Mouse (Mus musculus) forebrain, embryonic 10.5 days (tissue): Measurements from ENCODE around the gene Dctn2. TPM values are rescaled to one million over a fixed set of nuclear protein-coding genes. Genes with fewer than 3 reads are reported as not detected.
A peak's percentile ranks its signal among the peaks of the same experiment; 100 is the strongest.

Source experiments
- DNase-seq: peaks from one replicate; pipeline ENCODE4 v3.0.0-alpha.2; 2017; ENCODE audit warnings: low spot score; ENCODE audit errors: extremely low spot score
- H3K27ac ChIP-seq: fragments of 300-500 bp; sonication (generic); 2 replicates; pipeline ENCODE4 v1.5.1; 2016; ENCODE audit warnings: mild to moderate bottlenecking
- H3K27me3 ChIP-seq: fragments of 300-500 bp; sonication (generic); 2 replicates; pipeline ENCODE4 v1.6.1; 2016; ENCODE audit warnings: mild to moderate bottlenecking; ENCODE audit not compliant: poor library complexity, severe bottlenecking
- H3K36me3 ChIP-seq: fragments of 300-500 bp; sonication (generic); replicated peaks from 2 replicates; pipeline ENCODE4 v1.6.1; 2016; ENCODE audit warnings: mild to moderate bottlenecking, moderate library complexity
- H3K4me1 ChIP-seq: fragments of 300-500 bp; sonication (generic); 2 replicates; pipeline ENCODE4 v1.6.1; 2016
- H3K4me3 ChIP-seq: fragments of 300-500 bp; sonication (generic); 2 replicates; pipeline ENCODE4 v1.5.1; 2016; ENCODE audit warnings: mild to moderate bottlenecking, moderate library complexity
- H3K9me3 ChIP-seq: fragments of 300-500 bp; sonication (generic); 2 replicates; pipeline ENCODE4 v1.6.1; 2016; ENCODE audit warnings: mild to moderate bottlenecking, moderate library complexity
- WGBS: fragments of 180-500 bp; shearing (Covaris S2); methylation state at CpG from one replicate; pipeline ENCODE4 v1.1.7; 2016; 5-methylcytosine and 5-hydroxymethylcytosine counted together
- polyA plus RNA-seq: library from polyadenylated mRNA; unstranded; fragments of >200 nt; fragmentation: Nextera tagmentation; extraction: Ambion mirVana; gene quantifications from 2 replicates; pipeline ENCODE4 v1.2.1, GENCODE M21; 2016

Dctn2 gene
- polyA plus RNA-seq, 1 experiment from 2014 or later, result 206 TPM

DNA sequence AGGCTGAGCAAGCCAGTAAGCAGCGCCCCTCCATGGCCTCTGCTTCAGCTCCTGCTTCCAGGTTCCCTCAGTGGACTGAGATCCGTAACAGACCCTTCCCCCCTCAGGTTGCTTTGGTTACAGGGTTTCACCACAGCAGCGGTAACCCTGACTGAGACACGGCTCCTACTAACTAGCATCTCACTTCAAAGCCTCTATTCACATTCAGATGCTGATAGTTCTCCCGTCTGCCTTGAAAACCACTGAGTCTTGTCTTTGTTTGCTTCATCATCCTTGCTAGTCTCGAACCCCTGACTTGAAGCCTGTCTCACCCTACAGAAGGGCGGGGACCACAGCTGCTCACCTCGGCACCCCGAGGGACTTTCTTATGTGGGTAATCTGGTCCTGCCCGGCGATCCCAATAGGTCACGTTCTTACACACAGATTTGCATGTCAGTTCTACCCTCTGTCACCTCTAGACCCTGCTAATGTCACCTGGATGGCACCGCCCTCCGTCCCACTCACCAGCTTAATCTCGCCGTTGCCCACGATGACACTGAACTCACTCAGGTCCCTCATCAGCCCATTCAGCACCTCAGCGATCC, 27.8 kb upstream of the Dctn2 start:
- H3K27me3 ChIP-seq, result peaks cover 6% of the 10 kb centered on the region; the same call in 1 of the 2 replicates
- no peak overlapping the region for H3K27ac ChIP-seq
- peaks cover 11% of the 10 kb centered on the region for H3K4me1 ChIP-seq
- no peaks in the 10 kb centered on the region for H3K9me3 ChIP-seq
- WGBS, result 77% methylated on average over 18 of the region's 18 CpGs
- no peak overlapping the region for H3K4me3 ChIP-seq
- peaks cover 33% of the 10 kb centered on the region for H3K36me3 ChIP-seq
- DNase-seq, result no peak

GRCm38 (mm10) chr10:127250810-127251209, 15.4 kb upstream of the Dctn2 start:
- no peak overlapping the region for H3K4me3 ChIP-seq
- no peaks in the 10 kb centered on the region for H3K9me3 ChIP-seq
- peaks cover under 1% of the 10 kb centered on the region; the same call in 1 of the 2 replicates for H3K4me1 ChIP-seq
- H3K36me3 ChIP-seq, result no peaks in the 10 kb centered on the region
- no peak for DNase-seq
- no peaks in the 10 kb centered on the region for H3K27me3 ChIP-seq
- 86% methylated on average over 5 of the region's 5 CpGs for WGBS
- H3K27ac ChIP-seq, result no peak overlapping the region

- Histone ChIP-seq H3K27ac (0 out of 2 replicates have a peak overlapping the region, but pooled peaks have one; percentile 40), H3K27me3 (peaks cover 3% of the 10 kb centered on the region; the same call in 1 of the 2 replicates), H3K9me3 (no peaks in the 10 kb centered on the region), H3K36me3 (no peaks in the 10 kb centered on the region), H3K4me3 (peak overlapping the region; percentile 42), H3K4me1 (peaks cover 11% of the 10 kb centered on the region)
- WGBS, result 24% methylated on average over 14 of the region's 14 CpGs
- peak; percentile 72 for DNase-seq
Observed at GRCm38 (mm10) chr10:127255625-127256345, 10.4 kb upstream of the Dctn2 start.

DNA sequence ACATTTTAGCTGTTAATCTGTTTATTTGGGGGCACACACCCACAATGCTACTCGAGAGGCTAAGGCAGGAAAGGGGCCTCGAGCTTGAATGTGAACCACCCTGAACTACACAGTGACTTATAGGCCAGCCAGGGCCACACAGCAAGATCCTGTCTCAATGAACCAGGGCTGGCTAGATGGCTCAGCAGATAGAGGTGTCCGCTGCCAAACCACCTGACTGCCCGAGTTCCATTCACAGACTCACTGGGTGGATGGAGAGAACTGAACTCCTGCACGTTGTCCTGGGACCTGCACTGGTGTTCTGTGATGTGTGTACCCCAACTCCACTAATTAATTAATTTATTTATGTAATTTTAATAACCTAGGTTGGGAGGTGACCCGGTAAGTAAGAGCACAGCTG, 8.4 kb upstream of the Dctn2 start:
- Histone ChIP-seq H3K27me3 (peaks cover 23% of the 10 kb centered on the region), H3K36me3 (no peaks in the 10 kb centered on the region), H3K9me3 (no peaks in the 10 kb centered on the region), H3K4me3 (no peak overlapping the region), H3K27ac (no peak overlapping the region), H3K4me1 (peaks cover 20% of the 10 kb centered on the region)
- 88% methylated on average over 6 of the region's 6 CpGs for WGBS
- no peak for DNase-seq

GRCm38 (mm10) chr10:127258489-127258888, 7.7 kb upstream of the Dctn2 start:
- H3K9me3 ChIP-seq, result no peaks in the 10 kb centered on the region
- no peak overlapping the region for H3K27ac ChIP-seq
- H3K27me3 ChIP-seq, result peaks cover 30% of the 10 kb centered on the region
- WGBS, result 88% methylated on average over 8 of the region's 8 CpGs
- no peak overlapping the region for H3K4me3 ChIP-seq
- H3K36me3 ChIP-seq, result no peaks in the 10 kb centered on the region
- peaks cover 26% of the 10 kb centered on the region for H3K4me1 ChIP-seq
- DNase-seq, result no peak

DNA sequence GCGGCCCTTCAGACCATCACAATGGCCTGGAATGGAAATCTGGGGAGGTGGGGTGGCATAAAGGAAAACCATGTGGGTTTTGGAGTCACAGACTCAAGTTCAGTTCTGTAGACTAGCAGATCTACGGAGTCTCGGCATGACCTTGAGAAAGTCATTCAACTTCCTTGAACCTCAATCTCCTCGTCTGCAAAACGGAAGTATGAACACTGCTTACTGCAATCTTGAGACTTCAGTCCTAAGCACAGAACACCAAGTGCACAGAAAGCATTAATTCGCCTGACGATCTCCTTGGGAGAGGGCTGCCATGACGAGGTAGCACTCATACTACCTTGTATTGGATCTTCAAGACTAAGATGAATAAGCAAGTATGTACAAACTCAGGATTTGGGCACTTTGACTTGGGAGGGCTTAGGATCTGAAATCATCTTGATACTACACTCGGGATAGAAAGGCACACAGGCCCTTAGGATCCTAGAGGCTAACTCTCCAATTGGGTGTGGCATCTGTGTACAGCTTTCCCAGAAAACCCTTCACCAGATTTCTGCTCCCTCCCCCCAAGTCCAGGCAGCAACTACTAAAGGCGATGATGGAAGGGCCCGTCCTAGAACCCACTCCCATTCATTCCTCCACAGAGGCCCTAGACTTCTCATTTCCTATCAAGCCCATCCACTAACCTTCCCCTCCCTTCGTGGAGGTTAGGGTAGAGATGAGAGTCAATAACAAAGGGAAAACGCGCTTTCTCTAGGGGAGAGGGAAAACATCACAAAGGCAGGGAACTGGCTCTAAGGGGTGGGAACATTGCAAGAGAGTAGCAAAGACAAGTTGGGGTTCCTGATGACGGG, 4.2 kb upstream of the Dctn2 start:
- peak overlapping the region; percentile 61 for H3K4me3 ChIP-seq
- peaks cover 30% of the 10 kb centered on the region for H3K4me1 ChIP-seq
- H3K9me3 ChIP-seq, result no peaks in the 10 kb centered on the region
- peak overlapping the region; percentile 79 for H3K27ac ChIP-seq
- peaks cover 47% of the 10 kb centered on the region for H3K27me3 ChIP-seq
- DNase-seq, result no peak
- WGBS, result 61% methylated on average over 15 of the region's 15 CpGs
- H3K36me3 ChIP-seq, result no peaks in the 10 kb centered on the region

DNA sequence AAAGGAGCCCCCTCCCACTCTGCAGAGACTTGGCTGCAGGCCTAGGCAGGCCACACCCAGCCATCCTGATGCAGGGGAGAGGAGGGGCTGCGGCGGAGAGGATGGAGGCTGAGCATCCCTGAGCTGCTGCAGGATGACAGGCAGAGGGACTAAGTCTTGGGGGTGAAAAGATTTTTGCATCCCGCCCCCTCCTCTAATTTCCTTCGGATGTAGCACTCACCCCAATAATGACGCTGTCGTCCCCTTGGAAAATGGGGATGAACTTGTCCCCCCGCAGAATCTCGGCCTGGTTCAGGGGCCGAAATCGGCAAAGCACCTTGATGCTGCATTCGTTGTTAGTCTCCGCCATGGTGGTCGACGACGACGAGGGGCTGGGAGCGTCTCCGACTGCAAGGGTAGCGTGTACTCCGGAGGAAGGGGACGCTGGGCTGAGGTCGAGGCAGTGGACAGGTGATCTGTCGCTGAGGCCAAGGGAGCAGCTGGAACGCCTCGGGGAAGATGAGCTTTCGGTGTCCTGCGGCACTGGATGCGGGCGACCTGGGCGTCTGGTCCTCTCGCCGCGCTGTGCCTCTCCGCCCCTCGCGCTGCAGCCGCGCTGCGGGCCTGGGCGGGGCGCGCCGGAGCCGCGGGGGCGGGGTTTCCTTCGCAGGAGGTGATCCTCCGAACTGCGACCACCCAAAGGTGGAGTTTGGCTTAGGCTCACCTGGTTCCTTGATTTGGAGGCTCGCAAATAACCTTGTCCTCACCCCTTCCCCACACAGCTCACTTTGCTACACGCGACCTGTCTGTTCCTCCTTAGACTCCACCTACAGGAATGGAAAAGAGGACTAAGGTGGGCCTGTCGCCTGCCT, 3.4 kb upstream of the Dctn2 start, which contains the start of gene Kif5a:
Kif5a (minus strand) TSS at position 801 of the 851 bp plus-strand sequence.
- WGBS, result 1% methylated on average over 53 of the region's 53 CpGs
- H3K27ac ChIP-seq, result peak within 1 kb of the TSS; percentile 79

GRCm38 (mm10) chr10:127263631-127264030, 2.5 kb upstream of the Dctn2 start:
- H3K27ac ChIP-seq, result no peak overlapping the region
- no peaks in the 10 kb centered on the region for H3K9me3 ChIP-seq
- peaks cover 9% of the 10 kb centered on the region for H3K36me3 ChIP-seq
- H3K27me3 ChIP-seq, result peaks cover 47% of the 10 kb centered on the region
- H3K4me1 ChIP-seq, result peaks cover 41% of the 10 kb centered on the region
- WGBS, result 49% methylated on average over 3 of the region's 3 CpGs
- no peak overlapping the region; the same call in 1 of the 2 replicates for H3K4me3 ChIP-seq
- no peak for DNase-seq

More for the DNA sequence above, 3.4 kb upstream of the Dctn2 start, which contains the start of gene Kif5a:
- H3K36me3 ChIP-seq, result no peaks in the 10 kb centered on the region
- peaks cover 37% of the 10 kb centered on the region for H3K4me1 ChIP-seq
- H3K9me3 ChIP-seq, result no peaks in the 10 kb centered on the region
- peaks cover 47% of the 10 kb centered on the region for H3K27me3 ChIP-seq
- H3K4me3 ChIP-seq, result peak within 1 kb of the TSS; percentile 61
- DNase-seq, result peak; percentile 51

DNA sequence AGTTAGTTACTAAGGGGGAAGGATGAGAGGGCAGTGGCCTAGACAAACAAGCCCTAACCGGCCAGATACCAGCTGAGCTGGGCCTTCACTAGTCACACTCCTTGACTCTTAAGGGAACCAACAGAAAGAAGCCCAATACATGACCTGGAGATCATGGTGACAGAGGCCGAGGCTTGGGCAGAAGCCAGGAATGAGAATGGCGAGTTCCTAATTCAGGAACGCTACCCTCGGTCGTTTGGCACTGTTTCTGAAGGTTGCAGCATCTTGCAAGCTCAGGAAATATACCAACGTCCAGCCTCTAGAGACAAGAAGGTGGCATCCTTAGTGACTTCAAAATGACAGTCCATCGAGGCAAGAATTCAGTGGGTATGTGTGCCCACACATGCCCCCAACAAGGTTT, 1.8 kb upstream of the Dctn2 start:
- Histone ChIP-seq H3K4me3 (no peak overlapping the region), H3K27me3 (peaks cover 47% of the 10 kb centered on the region), H3K36me3 (peaks cover 16% of the 10 kb centered on the region), H3K4me1 (peaks cover 39% of the 10 kb centered on the region), H3K27ac (no peak overlapping the region), H3K9me3 (no peaks in the 10 kb centered on the region)
- no peak for DNase-seq
- 79% methylated on average over 8 of the region's 8 CpGs for WGBS

GRCm38 (mm10) chr10:127264971-127265370, 1.2 kb upstream of the Dctn2 start:
- WGBS, result 68% methylated on average over 4 of the region's 4 CpGs
- peaks cover 20% of the 10 kb centered on the region for H3K36me3 ChIP-seq
- peaks cover 47% of the 10 kb centered on the region for H3K27me3 ChIP-seq
- H3K4me3 ChIP-seq, result no peak overlapping the region
- no peaks in the 10 kb centered on the region for H3K9me3 ChIP-seq
- no peak for DNase-seq
- H3K27ac ChIP-seq, result no peak overlapping the region
- peaks cover 41% of the 10 kb centered on the region for H3K4me1 ChIP-seq

- H3K36me3 ChIP-seq, result peaks cover 28% of the 10 kb centered on the region
- no peaks in the 10 kb centered on the region for H3K9me3 ChIP-seq
- WGBS, result 25% methylated on average over 4 of the region's 4 CpGs
- peak overlapping the region; percentile 99 for H3K4me3 ChIP-seq
- peaks cover 45% of the 10 kb centered on the region for H3K27me3 ChIP-seq
- peaks cover 43% of the 10 kb centered on the region for H3K4me1 ChIP-seq
- peak overlapping the region; percentile 98 for H3K27ac ChIP-seq
- no peak for DNase-seq
Observed at GRCm38 (mm10) chr10:127265727-127266111, 449 bp upstream of the Dctn2 start.

DNA sequence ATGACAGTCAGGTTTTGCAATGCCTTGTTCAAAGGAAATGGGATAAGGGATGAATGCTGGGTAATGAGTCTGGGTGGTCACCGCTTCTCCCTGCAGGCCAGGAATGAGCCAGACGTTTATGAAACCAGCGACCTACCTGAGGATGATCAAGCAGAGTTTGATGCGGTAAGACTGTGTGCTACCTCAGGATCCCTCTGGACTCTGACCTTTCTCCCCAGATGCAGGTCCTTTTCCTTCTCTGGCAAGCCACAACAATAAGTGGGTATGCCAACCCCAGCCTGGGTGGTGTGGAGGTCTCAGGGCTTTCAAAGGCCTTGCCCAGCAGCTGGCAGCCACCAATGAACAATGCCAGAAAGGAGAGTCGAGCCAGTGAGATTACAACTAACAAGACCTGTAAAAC, 1.1 kb downstream of the Dctn2 start:
- H3K4me1 ChIP-seq, result peaks cover 38% of the 10 kb centered on the region
- WGBS, result 81% methylated on average over 5 of the region's 5 CpGs
- H3K27me3 ChIP-seq, result peaks cover 29% of the 10 kb centered on the region
- no peaks in the 10 kb centered on the region for H3K9me3 ChIP-seq
- H3K36me3 ChIP-seq, result peaks cover 44% of the 10 kb centered on the region
- no peak for DNase-seq
- H3K4me3 ChIP-seq, result peak overlapping the region; percentile 99
- H3K27ac ChIP-seq, result peak overlapping the region; percentile 98
